Mouse (Mus musculus): ENCODE measurements at regions not wholly inside any gene's neighbourhood (a gene's known extent, or its start where the extent isn't known, plus 50 kb on each side); places are given as distances from the start of the nearest gene placed in this dataset.

GRCm38 (mm10) chr4:95185113-95185915 lies 133.3 kb upstream of the Jun start:
- no peak for DNase-seq (ENCODE audit: low spot score)

- DNase-seq (ENCODE audit: low spot score) = no peak
Measured at GRCm38 (mm10) chr4:95185916-95186200, 133.8 kb upstream of the Jun start.

- no peak for DNase-seq (ENCODE audit: low spot score)
Measured at GRCm38 (mm10) chr4:95188107-95188506, 136.1 kb upstream of the Jun start.

GRCm38 (mm10) chr4:95191654-95192406 lies 139.8 kb upstream of the Jun start:
- no peak for DNase-seq (ENCODE audit: low spot score)

- DNase-seq (ENCODE audit: low spot score) = no peak
Measured at GRCm38 (mm10) chr4:95192562-95192961, 140.5 kb upstream of the Jun start.

- DNase-seq (ENCODE audit: low spot score) = no peak
Measured at GRCm38 (mm10) chr4:95193028-95193427, 141.0 kb upstream of the Jun start.

GRCm38 (mm10) chr4:95193473-95193872 lies 141.5 kb upstream of the Jun start:
- DNase-seq (ENCODE audit: low spot score) = no peak

GRCm38 (mm10) chr4:95194621-95195455 lies 142.8 kb upstream of the Jun start:
- DNase-seq (ENCODE audit: low spot score) = no peak

- no peak for DNase-seq (ENCODE audit: low spot score)
Measured at GRCm38 (mm10) chr4:95196106-95196505, 144.1 kb upstream of the Jun start.

- DNase-seq (ENCODE audit: low spot score) = no peak
Measured at GRCm38 (mm10) chr4:95197077-95197711, 145.2 kb upstream of the Jun start.

GRCm38 (mm10) chr4:95199394-95199793 lies 147.4 kb upstream of the Jun start:
- DNase-seq (ENCODE audit: low spot score) = no peak

- no peak for DNase-seq (ENCODE audit: low spot score)
Measured at GRCm38 (mm10) chr4:95200130-95200529, 148.1 kb upstream of the Jun start.

GRCm38 (mm10) chr4:95202478-95202877 lies 150.5 kb upstream of the Jun start:
- DNase-seq (ENCODE audit: low spot score) = no peak

- DNase-seq (ENCODE audit: low spot score) = no peak
Measured at GRCm38 (mm10) chr4:95203577-95203976, 151.6 kb upstream of the Jun start.

- no peak for DNase-seq (ENCODE audit: low spot score)
Measured at GRCm38 (mm10) chr4:95205372-95205771, 153.3 kb upstream of the Jun start.

GRCm38 (mm10) chr4:95207783-95208182 lies 155.8 kb upstream of the Jun start:
- DNase-seq (ENCODE audit: low spot score) = no peak

- no peak for DNase-seq (ENCODE audit: low spot score)
Measured at GRCm38 (mm10) chr4:95208827-95209226, 156.8 kb upstream of the Jun start.

- no peak for DNase-seq (ENCODE audit: low spot score)
Measured at GRCm38 (mm10) chr4:95209322-95210119, 157.5 kb upstream of the Jun start.

- no peak for DNase-seq (ENCODE audit: low spot score)
Measured at GRCm38 (mm10) chr4:95212561-95212960, 160.5 kb upstream of the Jun start.

GRCm38 (mm10) chr4:95213026-95213425 lies 161.0 kb upstream of the Jun start:
- DNase-seq (ENCODE audit: low spot score) = no peak

GRCm38 (mm10) chr4:95214026-95214425 lies 162.0 kb upstream of the Jun start:
- no peak for DNase-seq (ENCODE audit: low spot score)

Data from ovary, postnatal 10 days (tissue).